Mouse (Mus musculus): Measurements from ENCODE around the gene Muc2.

DNA sequence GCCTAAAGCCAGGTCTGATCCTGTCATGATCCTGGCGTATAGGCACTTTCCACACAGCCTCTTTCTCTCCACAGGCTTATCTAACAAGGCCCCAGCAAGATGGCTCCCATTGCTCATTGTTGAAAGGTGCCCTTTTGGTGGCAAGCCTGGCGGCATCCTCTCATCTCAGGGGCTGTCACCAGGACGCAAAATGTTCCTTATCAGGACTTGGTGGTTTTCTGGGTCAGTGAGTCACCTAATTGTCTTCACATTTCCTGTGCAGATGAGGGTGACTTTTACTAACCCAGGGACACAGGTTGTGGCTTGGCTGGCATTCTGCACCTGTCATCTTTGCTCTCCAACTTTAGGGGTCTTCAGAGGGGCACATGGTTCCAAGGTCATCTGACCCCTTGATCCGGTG, 68.2 kb downstream of the Muc2 start:
- TF ChIP-seq EP300 (IDR thresholded peaks at IDR 0.05; ENCODE audit: insufficient read depth, low read depth, low read length), result no peak
- no peak for TF ChIP-seq CTCF (IDR thresholded peaks at IDR 0.05)
